Mouse (Mus musculus) adrenal gland, postnatal 36 days (tissue): ENCODE measurements around the gene A3galt2. TPM values are rescaled to one million over a fixed set of nuclear protein-coding genes. Genes with fewer than 3 reads are reported as not detected.

Source experiments
- DNase-seq, 2 experiments: peaks; one replicate each; pipeline ENCODE4 v3.0.0; 2021; ENCODE audit warnings: mixed read lengths in 1 of 2
- total RNA-seq, 2 experiments: library from RNA; stranded (reverse); gene quantifications; 2 replicates each; pipeline ENCODE4 v1.2.3; 2021

Gene A3galt2
- total RNA-seq, 2 experiments from 2014 or later, result 0.16 to 0.30 TPM

GRCm38 (mm10) chr4:128801675-128802465 is 46.7 kb downstream of the A3galt2 start:
- DNase-seq, result no peak

GRCm38 (mm10) chr4:128803569-128803968 is 48.4 kb downstream of the A3galt2 start:
- no peak for DNase-seq

GRCm38 (mm10) chr4:128804426-128805149 is 49.4 kb downstream of the A3galt2 start:
- DNase-seq, result peak; percentile 24 to 31

- DNase-seq, result peak; percentile 32 to 45
These were observed 50.2 kb downstream of the A3galt2 start for GRCm38 (mm10) chr4:128805150-128806042.

- peak; percentile 56 to 76 for DNase-seq
These were observed 51.1 kb downstream of the A3galt2 start, which contains the start of gene Zfp362 for GRCm38 (mm10) chr4:128806043-128806826. TSS of gene Zfp362 (minus strand) at chr4:128806045.

- peak; percentile 86 to 88 for DNase-seq
These were observed 51.6 kb downstream of the A3galt2 start for GRCm38 (mm10) chr4:128806827-128807179.

GRCm38 (mm10) chr4:128811382-128812056 is 56.4 kb downstream of the A3galt2 start:
- peak; percentile 83 to 86 for DNase-seq

GRCm38 (mm10) chr4:128817011-128817410 is 61.8 kb downstream of the A3galt2 start:
- no peak for DNase-seq

Other genes starting within 250 kb of the A3galt2 start
- 1 to 10 TPM; 6.3 to 8.7 TPM for gene Zscan20, start 145.3 kb upstream of the A3galt2 start, total RNA-seq
- gene Tlr12, start 136.7 kb upstream of the A3galt2 start, total RNA-seq, result under 1 TPM; 0.73 to 0.82 TPM
- 10 to 100 TPM; 74.8 to 83.2 TPM for gene Phc2, start 100.7 kb upstream of the A3galt2 start, total RNA-seq
- gene Zfp362, start 50.7 kb downstream of the A3galt2 start, total RNA-seq, result 10 to 100 TPM; 26.8 TPM
- gene Trim62, start 128.2 kb downstream of the A3galt2 start, total RNA-seq, result 10 to 100 TPM in 1 of 2 experiments, 1 to 10 TPM in 1; 8.1 to 12.0 TPM
- 10 to 100 TPM; 51.6 to 70.4 TPM for gene Azin2, start 207.1 kb downstream of the A3galt2 start, total RNA-seq
- 100 to 1,000 TPM; 131 to 134 TPM for gene Ak2, start 236.6 kb downstream of the A3galt2 start, total RNA-seq